Mouse (Mus musculus) c-Kit-positive CD71-positive TER-119-negative erythroid progenitor cells, embryonic 14.5 days (primary cell): Measurements from ENCODE around the gene Prrg2.

Source experiments
- DNase-seq: peaks from one replicate; pipeline ENCODE4 v3.0.0-alpha.2; 2013; ENCODE audit warnings: low read depth

Gene Prrg2

DNA sequence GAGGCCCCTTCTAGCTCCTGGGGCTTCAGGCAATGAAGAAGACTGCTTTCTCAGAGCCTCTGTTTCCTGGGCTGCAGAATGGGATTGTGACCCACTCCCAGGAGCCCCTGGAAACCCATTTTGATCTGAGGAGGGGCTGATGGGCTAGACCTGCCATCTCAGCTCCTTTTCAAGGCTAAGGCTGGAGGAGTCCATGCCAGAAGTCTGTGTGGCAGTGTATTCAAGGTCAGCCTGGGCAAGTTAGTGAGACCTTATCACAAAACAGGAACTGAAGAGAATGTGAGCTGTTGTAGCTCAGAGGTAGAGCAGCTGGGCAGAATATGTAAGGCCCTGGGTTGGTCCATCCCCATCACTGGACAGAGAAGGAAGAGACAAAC is 5.5 kb downstream of the Prrg2 start:
- DNase-seq, result no peak

DNA sequence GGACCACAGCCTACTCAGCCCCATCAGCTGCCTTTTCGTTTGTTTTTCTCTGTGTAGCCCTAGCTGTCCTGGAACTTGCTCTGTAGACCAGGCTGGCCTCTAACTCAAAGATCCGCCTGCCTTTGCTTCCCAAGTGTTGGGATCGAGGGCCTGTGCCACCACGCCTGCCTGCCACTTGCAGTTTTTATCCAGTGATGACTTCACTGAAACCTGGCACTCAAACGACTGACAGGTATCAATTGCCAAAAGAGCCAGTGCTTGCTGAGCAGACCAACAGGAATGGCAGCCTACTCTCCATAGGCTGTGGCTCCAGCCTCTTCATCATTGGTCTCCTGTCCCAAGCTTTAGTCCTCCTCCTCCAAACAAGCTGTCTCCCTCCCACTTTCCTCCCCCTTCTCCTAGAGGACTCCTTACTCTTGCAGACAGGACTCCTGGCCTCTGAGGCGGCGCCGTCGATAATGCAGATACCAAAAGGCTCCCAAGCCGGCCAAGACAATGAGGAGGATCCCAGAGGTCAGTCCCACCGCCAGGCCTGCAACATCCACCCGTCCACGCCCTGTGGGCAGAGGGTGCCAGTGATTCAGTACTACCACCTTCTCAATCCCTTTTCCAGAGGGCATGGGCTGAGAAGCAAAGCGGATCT is 6.0 kb downstream of the Prrg2 start:
- no peak for DNase-seq

DNA sequence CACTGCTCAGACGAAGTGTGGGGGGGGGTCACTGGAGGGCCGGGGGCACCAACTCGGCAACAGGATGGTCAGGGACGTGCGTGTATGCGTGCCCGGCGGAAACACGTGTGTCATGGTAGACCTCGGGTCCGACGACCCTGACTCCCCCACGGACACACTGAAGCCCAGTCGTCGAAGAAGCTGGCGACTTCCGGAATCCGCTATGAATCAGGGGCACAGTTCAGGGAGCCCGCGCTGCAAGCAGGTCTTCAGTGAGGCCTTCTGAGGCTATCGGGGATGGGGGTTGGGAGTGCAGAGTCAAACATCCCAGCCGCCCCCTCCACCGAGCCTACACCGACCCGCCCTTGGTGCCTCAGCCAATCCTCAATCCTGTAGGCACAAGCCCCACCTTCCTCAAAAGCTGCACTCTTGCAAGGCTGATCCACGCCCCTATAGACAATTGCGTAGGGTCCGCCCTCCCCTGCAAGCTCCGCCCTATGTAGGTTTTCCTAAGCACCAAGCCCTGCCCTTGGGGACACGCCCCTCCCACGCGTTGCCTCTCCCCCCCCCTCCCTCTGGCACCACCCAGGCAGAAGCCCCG is 8.5 kb downstream of the Prrg2 start:
- DNase-seq, result peak; percentile 98

DNA sequence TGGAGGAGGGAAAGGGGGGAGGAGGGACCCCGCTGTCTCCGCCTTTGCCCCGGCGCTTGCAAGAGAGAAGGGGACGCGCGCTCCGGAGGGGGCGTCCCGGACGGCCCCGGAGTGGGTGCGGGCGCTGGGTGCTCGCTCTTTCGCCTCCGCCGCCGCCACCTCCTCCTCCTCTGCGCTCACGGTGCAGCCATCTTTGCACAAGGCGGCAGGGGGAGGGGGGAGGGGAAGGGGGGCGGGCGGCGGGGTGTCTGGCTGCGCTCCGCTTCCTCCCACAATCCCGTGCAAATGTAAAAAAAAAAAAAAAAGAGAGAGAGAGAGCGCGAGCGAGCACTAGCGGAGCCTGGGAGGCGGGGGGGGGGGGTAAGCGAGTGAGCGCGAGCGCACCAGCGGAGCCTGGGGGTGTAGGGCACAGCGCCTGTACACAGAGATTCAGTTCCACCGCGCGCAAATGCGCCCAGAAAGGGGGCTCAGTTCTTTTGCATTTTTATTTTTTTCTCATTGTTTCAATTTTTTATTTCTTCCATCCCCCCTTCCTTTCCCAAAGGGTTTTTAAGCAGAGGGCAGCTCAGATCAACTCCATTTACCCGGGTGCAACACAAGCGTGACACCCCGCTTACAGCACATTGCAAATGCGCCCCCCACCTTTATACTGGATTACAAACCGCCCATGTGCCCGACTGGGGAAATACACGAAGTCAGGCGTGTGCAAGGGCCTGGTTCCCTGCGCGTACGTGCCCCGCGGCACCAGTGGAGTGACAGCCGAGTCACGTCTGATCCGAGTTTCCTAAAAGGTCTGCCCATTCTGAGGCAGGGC is 9.2 kb downstream of the Prrg2 start:
- peak; percentile 49 for DNase-seq

DNA sequence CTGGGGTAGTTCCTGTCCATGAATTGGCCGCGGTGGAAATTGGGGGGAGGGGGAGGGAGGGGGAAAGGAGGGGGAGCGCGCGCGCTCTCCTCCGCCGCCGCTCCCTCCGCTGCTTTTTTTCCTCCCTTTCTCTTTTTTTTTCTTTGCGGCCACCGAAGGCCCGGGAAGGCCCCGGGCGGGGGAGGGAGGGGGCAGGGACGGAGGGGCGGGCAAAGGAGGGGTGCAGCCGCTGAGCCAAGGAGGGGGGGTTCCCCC is 9.7 kb downstream of the Prrg2 start, which contains the start of gene Prr12:
Gene Prr12, minus strand, starts transcription at position 20 of the 255 bp plus-strand sequence.
- no peak for DNase-seq

DNA sequence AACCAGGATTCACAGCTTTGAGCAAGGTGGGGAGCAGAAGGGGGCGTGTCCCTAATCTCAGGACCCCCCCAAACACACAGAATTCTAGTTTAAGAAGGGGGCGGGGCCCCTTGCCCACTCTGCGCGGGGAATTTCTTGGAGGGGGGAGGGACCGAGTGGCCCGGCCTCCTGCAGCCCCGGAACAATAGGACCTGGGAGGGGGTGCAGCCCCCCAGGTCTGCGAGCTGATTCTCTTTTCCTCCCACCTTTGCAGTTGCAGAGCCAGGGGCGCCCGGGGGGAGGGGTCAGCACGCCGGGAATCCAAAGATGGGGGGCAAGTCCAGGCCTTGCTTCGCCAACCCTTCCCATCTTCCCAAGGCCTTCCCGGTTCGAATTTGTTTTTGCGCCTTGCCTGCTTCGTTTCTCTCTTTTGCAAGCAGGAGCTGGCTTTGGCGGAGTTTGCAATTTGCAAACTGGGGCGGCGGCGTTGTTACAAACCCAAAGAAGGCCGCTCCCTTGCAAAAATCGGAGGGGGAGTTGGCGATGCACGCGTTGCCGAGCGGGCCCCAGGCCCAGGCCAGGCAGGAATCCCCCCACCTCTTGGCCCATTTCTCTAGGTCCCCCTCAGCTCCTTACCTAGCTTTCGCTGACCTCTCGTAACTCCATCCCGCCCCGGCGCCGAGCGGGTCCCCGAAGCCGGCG is 10.2 kb downstream of the Prrg2 start:
- DNase-seq, result peak; percentile 32

DNA sequence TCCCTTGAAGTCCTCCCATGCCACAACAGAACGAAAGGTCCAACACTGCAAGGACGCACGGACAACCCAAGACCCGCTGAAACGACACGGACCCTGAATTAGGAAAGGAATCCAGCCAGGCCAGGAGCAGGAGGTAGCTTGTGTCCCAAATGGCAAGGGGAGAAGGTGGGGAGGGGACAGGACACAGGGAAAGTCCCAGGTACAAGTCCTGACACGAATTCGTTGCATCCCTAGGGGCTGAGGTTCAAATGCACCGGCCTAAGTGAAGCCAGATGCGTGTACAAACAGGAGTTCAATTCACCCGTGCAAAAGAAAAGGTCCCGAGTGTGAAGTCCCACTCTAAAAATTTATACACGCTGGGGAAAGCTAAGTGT is 10.9 kb downstream of the Prrg2 start:
- peak; percentile 19 for DNase-seq

DNA sequence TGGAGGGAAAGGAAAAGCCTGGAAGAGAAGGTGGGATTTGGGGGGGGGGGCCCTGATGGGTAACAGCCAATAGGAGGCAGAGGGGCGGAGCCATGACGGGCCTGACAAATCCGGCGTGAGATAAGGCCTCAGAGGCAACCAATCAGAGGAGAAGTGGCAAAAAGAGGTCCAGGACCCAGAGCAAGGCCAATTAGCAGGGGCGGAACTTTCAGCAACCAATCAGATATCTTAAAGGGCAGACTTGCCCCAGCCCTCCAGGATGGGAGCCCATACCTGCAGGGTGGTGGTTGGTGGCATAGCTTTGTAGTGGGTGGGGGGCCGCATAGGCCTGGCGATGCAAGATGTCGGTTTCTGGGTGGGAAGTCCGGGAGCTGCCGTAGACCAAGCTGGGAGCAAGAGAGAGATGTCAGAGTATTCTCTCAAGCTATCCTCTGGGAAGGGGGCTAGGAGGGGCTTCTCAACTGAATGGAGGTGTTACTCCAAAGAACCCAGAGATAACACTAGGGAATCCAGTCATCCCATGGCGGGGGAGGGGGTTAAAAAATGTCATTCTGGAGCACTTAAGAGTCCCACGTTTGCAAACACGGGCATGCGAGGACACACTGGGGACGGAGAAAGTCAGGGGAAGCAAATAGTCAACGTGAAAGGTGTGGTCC is 11.4 kb downstream of the Prrg2 start:
- peak; percentile 76 for DNase-seq

DNA sequence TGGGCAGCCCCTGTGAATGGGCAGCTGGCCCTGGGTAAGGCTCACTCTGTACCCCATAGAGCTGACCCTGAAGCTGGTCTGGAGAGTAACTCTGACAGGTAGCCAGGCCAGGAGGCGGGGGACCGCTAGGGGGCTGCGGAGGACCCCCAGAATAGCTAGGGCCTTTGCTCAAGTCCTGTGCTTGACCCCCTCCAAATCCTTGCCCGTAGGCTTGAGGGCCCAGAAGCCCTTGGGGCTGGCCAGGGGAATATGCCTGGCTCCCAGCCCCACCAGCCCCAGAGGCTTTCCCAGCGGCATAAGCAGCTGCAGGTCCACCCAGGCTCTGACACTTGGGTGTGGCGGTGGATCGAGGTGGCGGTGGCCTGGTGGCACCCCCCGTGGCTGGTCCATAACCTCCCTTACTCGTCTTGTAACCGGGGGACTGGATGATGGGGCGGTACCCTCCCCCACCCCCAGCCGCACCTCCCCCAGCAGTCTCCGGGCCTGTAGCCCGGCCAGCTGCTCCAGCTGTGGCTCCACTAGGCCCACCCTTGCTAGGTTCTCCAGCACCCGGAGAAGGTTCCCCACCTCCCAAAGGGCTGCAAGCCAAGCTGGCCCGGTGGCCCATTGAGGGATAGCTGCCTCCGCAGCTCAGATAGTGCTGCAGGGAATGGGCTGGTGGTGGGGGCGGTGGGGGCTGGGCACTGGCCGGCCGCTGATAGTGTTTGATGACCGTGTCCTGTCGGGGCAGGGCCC is 13.4 kb downstream of the Prrg2 start:
- DNase-seq, result no peak

DNA sequence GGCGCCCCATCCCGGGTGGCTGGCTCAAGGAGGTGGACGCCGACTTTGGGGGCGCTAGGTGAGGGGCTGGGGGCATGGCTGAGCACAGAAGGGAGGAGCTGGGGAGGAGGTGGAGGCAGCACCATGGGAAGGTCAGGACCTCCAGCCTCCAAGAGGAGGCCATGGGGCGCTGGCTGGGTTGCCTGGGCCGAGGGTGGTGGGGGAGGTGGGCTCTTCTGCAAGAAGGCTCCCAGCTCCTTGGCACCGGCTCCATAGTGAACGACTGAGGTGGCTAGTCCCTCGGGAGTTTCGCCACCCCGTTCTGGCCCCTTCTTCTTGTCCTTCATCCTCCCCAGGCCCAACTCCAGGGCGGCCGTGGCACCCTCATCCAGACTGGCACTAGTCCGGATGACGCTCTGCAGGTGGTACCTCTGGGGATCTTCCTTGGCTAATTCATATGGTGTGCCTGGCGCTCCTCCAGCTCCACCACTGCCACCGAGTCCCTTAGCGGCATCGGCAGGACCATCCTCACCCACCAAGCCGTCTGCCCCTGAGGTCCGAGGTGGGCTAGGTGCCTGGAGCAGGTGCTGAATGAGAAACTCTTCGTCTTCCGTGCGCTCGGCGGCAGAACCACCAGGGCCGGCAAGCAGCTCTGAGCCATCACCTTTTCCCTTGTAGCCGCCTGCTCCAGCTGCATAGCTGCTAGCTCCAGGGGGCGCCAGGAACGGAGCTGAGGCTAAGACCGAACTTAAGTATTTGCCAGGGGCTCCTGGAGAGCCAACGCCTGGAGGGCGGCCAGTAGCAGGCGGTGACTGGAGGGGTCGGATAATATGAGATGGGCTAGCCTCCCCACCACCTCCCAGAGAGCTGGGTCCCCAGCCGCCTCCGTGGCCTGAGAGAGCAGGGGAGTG is 14.2 kb downstream of the Prrg2 start:
- DNase-seq, result no peak

DNA sequence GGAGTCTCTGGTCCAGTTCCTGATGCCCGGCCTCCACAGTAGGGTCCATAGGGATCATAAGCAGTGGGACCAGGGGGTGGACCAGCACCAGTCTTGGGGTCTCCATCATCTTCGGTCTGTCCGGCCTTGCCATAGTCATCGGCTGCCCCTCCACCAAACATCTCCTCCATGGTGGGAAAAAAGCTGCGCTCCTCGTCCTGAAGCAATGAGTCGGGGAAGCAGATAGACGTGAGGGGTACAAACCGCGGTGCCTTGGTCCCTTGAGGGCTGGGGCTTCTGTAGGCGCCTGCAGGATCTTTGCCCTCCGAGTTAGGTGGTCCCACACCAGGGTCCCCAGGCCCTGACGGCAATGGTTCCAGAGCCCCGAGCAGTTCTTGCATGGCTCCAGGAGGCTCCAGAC is 15.0 kb downstream of the Prrg2 start:
- no peak for DNase-seq

DNA sequence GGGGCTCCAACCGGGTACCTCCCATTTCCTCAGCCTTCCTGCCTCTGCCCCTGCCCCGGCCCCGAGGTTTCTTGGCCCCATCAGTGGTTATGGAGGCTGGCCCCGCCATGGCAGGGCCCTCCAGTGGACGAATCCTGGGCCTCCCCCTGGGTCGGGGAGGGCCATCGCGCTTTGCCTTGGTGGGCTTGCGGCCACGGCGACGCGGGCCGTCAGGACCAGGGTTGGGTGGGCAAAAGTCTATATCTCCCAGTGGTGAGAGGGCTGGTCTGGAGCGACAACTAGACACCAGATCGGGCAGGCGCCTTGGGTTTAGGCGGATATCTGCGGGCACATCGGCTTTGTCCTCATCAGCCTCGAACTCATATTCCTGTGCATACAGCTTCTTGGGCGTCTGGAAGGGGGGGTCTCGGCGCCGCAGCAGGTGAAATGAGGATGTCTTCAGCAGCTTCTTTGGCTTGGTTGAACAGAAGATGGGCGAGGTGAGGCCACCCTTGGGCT is 15.6 kb downstream of the Prrg2 start:
- DNase-seq, result no peak

DNA sequence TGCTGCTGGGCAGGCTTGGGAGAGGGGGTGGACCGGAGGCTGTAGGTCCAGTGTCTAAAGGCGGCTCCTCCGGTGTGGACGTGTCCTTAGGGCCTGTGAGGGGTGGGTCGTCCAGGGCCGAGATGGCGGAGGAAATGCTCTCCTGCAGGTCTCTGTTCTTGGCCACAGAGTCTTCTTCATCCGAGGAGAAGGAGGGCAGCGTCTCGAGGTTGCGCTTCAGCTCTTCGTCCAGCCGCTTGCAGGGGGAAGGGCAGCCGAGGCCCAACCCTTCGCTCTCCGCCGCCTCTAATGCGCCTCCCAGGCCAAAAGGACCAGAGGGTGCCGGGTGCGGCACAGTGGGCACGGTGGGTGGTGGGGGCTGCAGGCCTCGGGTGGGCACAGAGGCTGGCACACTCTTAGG is 16.7 kb downstream of the Prrg2 start:
- no peak for DNase-seq

DNA sequence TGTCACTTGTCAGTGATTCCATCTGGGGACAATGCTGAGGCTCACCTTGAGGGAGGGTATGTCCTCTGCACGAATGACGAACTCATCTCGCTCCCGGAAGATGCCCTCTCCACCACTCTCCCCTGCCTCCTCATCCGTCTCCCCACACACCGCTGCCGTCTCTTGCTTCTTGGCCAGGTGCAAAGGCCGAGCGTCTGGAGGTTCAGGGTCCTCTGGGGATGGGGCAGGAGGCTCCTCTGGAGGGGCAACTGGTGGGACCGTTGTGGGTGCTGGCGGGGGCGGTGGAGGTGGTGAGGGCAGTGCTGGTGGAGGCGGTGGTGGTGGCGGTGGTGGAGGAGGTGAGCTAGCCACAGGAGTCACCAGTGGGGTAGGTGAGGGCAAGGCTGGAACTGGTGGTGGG is 19.2 kb downstream of the Prrg2 start:
- DNase-seq, result no peak

DNA sequence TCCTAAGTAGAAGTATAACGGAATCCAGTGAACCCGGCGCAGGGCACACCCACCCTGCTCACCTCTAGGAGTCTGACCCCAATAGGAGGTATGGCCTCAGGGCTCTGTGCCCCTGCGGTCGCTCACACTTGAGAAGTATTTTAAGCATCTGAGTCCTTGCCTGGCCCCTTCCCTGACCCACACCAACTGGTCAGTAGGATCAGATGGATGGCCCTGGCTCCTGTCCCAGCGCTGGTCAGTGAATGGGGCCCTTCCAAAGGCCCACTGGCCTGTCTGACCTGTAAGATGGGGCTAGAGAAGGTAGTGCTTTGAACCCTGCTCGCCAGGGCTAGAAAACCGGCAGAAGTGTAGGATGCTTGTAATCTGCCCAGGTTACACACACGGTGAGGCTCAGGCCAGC is 21.6 kb downstream of the Prrg2 start:
- no peak for DNase-seq

DNA sequence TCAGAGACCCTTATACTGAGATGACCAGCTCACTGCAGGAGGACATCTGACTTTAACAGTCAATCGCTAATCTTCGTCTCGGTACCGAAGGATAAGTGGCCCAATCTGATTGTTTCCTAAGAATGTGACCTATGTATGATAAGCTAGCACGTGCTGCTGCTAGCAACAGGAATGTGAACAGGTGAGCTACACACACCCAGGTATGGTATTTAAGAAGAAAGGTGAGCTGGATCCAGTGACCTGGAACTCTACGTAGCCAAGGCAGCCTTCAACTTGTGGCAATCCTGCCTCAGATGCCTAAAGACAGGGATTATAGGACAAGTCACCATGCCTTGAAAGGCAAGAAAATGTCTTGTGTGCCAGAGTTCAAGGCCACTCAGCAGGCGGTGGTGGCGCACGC is 24.1 kb downstream of the Prrg2 start:
- no peak for DNase-seq

DNA sequence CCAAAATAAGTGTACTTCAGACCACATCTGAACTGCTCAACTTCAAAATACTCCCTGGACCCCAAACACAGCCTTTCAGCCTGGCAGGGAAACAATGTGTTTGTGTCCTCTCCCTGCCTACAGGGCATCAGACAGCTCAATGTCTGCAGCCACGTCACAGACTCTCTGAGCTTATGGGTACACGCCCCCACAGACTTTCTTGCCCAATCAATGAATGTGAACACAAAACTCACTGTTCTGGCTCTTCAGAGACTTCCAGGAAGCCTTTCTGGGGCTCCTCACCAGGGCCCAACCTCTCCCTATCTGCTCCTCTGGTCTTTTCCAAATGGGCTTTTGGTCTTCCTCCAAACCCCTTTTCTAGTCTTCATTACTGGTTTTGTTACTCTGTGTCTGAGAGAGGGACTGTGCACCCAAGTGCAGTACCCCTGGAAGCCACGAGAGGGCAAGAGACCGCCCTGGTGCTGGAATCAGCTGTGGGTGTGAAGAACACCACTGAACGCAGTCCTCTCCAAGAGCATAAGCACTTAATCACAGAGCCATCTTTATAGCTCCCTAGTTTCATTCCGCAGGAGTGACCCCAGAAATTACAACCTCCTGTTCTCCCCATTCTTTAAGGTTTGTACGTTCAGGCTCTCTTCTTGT is 24.6 kb downstream of the Prrg2 start:
- DNase-seq, result peak; percentile 61

DNA sequence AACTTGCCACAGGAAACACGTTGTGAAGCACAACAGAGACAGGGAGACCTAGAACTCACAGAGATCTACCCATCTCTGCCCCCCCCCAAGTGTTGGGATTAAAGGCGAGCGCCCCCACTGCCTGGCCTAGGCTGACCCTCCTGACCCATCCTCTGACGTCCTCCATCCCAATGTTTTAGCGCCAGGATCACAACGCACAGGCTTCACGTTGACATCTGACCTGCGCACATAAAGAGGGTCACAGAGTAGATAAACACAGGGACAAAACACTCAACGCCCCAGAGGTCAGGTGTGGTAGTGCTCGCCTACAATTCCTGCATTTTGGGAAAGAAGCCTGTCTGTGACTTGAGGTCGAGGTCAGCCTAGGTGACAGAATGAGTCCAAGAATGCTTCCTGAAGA is 25.8 kb downstream of the Prrg2 start:
- DNase-seq, result no peak

DNA sequence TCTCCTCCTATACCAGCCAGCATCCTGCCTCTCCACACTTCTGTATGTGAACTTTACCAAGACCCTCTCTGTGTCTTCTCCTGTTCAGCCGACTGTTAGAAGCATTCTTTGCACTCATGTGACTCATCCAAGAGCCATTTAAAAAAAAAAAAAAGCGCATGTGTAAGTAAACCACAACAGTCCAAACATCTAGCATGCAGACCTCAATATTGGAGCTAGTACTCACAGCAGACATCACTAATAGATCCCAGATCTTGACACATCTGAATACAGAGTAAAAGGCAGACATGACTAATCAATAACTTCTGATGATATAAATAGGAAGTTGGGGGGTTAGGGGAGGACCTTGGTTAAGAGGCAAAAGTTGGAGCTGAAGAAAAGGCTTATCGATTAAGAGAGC is 26.8 kb downstream of the Prrg2 start:
- no peak for DNase-seq

DNA sequence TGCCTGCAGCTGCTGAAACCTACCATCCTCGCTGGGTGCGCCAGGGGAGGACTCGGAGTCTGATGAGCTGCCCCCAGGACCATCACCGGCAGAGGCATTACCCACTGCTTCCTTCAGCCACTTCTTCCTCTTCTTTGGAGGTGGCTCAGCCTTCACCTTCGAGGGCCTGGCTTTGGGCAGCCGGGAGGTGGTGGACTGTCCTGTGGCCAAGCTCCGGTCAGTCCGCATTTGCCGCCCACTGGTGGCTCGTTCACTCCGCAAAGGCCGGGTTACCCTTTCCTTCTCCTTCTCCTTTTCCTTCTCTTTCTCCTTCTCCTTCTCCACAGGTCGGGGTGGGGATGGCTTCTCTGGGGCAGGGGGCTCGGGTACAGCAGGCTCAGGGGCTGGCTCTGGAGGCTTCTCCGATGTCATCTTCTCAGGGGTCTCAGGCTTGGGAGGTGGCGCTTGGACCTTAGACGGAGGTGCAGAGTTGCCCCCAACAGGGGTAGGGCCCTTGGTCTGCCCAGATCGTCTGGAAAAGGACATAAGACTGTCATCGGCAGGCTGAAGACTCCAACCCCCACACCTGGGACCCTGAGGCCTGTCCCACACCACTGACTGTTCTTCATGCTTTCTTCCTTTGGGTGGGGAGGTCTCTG is 28.6 kb downstream of the Prrg2 start:
- no peak for DNase-seq
